Mouse (Mus musculus) bone marrow, adult 2 months (tissue): ENCODE results near the gene Rpl7l1.

Experiments
- CTCF ChIP-seq: fragments of 200-500 bp; IDR thresholded peaks from 2 replicates; pipeline ENCODE4 v1.5.1; 2011; ENCODE audit warnings: low read length, control low read depth; ENCODE audit not compliant: control insufficient read depth, insufficient read depth
- POLR2A ChIP-seq: fragments of 200-500 bp; IDR thresholded peaks from 2 replicates; pipeline ENCODE4 v1.6.1; 2011; ENCODE audit warnings: low read depth, mild to moderate bottlenecking, control low read depth, low read length, borderline replicate concordance; ENCODE audit not compliant: control insufficient read depth

DNA sequence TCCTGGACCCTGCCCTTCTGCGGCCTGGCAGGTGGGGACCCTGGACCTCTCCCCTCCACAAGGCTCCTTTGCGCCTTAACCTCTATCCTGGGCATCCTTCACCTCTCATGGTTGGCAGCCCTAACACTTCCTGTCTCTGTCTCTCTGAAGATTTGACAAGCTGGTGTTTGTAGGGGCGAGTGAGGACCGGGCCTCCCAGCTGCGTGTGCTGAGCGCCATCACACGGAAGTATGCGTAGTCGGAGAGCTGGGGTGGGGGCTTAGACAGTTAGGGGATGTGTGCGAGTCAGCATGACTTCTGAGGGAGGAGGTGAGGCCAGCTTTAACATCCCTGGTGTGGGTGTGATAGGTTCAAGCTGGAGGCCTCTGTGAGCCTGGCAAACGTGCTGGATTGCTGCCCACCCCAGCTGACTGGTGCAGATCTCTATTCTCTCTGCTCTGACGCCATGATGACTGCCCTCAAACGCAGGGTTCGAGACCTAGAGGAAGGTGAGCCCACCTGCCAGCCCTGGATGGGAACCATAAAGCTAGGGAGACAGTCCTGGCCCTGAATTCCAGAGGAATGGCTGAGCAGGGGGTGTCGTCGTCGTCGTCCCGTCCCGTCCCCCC is 57.9 kb downstream of the Rpl7l1 start:
- TF ChIP-seq CTCF (no peak), POLR2A (no peak)
